Mouse (Mus musculus): Measurements from ENCODE around the gene Zkscan8. TPM values are rescaled to one million over a fixed set of nuclear protein-coding genes. Genes with fewer than 3 reads are reported as not detected.
A peak's percentile ranks its signal among the peaks of the same experiment; 100 is the strongest.
"Not testable (repeated sequence)": the region's sequence is repeated elsewhere in the genome, so short reads cannot be mapped to it uniquely, and the experiment has no call there.

The Zkscan8 gene
- polyA plus RNA-seq, 2 experiments, result 1.4 to 2.1 TPM

DNA sequence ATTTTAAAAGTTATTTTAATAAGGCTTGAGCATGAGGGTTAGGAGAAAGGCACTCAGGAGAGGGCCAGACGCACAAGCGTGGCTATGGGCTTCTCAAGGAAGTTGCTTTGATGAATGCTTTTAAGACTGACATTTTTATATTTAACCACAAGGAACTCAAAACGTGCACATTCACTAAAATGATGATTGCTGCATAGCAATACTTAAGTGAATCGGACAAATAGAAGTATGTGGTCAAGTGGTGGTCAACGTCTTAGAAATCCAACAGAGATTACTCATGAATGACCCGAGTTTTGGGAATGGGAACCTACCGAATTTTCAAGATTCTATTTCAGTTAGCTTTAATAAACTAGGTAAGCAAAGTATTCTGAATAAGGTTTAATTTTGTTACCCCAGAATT is 784 bp downstream of the Zkscan8 start:
- WGBS (ENCODE audit: insufficient replicate concordance), result 27% methylated on average over 7 of the region's 7 CpGs
- TF ChIP-seq CTCF (IDR thresholded peaks at IDR 0.05; ENCODE audit: low read depth) (no peak), EP300 (IDR thresholded peaks at IDR 0.05; ENCODE audit: low read depth) (no peak)

DNA sequence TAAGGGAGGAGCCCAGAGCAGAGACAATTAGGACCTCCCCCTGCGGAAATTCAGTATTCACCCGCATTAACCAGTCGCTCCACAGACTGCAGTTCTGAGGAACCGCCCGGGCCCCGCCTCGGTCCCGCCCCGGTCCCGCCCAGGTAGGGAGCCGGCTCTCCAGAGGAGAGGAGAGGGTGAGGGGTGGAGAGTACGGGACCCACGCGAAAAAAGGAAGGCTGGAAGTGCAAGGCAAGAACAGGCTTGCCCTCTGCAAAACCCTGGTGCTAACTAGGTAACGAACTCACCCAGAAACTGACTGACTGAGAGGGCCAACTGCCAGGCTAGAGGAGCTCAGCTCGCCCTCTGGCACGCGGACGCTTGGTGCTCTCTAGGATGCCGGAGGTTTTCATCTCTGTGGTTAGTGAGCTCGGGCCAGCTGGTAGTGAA is 24.7 kb downstream of the Zkscan8 start:
- TF ChIP-seq EP300 (IDR thresholded peaks at IDR 0.05; ENCODE audit: low read depth), result 0 out of 2 replicates have a peak, but pooled peaks have one; percentile 6
- TF ChIP-seq CTCF (IDR thresholded peaks at IDR 0.05; ENCODE audit: low read depth), result no peak
- Histone ChIP-seq H3K27ac (no peak overlapping the region), H3K36me3 (replicated peaks; ENCODE audit: control insufficient read depth, insufficient read depth, low read depth) (no peaks in the 10 kb centered on the region), H3K4me1 (replicated peaks; ENCODE audit: control insufficient read depth in 2 of 2, insufficient read depth in 2 of 2, low read length in 1 of 2) (peaks cover 0 to 5% of the 10 kb centered on the region in 2 experiments; a peak in 3 of 4 replicates), H3K4me3 (ENCODE audit: insufficient read depth in 1 of 2, low read depth in 2 of 2, low read length in 2 of 2) (peak overlapping the region; percentile 73 to 85), H3K9ac (replicated peaks) (peak overlapping the region; percentile 69), H3K27me3 (ENCODE audit: control insufficient read depth, insufficient read depth, low read length) (no peaks in the 10 kb centered on the region), H3K9me3 (ENCODE audit: control insufficient read depth, low read length) (no peaks in the 10 kb centered on the region), H3K4me2 (ENCODE audit: low read depth) (peak overlapping the region; percentile 64)
- peak; percentile 72 to 81 (median 74) for DNase-seq (ENCODE audit: low read depth in 3 of 3, low spot score in 3 of 3)
- under 1% methylated on average over 21 of the region's 21 CpGs for WGBS (ENCODE audit: insufficient replicate concordance)
- ATAC-seq (ENCODE audit: insufficient read depth), result peak; percentile 99

More for the DNA sequence above, 784 bp downstream of the Zkscan8 start:
- no peaks in the 10 kb centered on the region for H3K9me3 ChIP-seq (ENCODE audit: control insufficient read depth, low read length)
- DNase-seq (ENCODE audit: low read depth in 3 of 3, low spot score in 3 of 3) (no peak), ATAC-seq (ENCODE audit: insufficient read depth) (no peak)
- peak overlapping the region; percentile 71 for H3K4me2 ChIP-seq (ENCODE audit: low read depth)
- no peaks in the 10 kb centered on the region for H3K27me3 ChIP-seq (ENCODE audit: control insufficient read depth, insufficient read depth, low read length)
- H3K4me1 ChIP-seq (replicated peaks; ENCODE audit: control insufficient read depth in 2 of 2, insufficient read depth in 2 of 2, low read length in 1 of 2), result peaks cover 5 to 7% of the 10 kb centered on the region in 2 experiments; a peak in 3 of 4 replicates
- peaks cover under 1% of the 10 kb centered on the region; the same call in 1 of the 2 replicates for H3K36me3 ChIP-seq (replicated peaks; ENCODE audit: control insufficient read depth, insufficient read depth, low read depth)
- H3K27ac ChIP-seq, result no peak overlapping the region
- peak overlapping the region; percentile 25; the same call in 1 of the 2 replicates for H3K9ac ChIP-seq (replicated peaks)
- peak overlapping the region; percentile 18 to 83 for H3K4me3 ChIP-seq (ENCODE audit: insufficient read depth in 1 of 2, low read depth in 2 of 2, low read length in 2 of 2)

DNA sequence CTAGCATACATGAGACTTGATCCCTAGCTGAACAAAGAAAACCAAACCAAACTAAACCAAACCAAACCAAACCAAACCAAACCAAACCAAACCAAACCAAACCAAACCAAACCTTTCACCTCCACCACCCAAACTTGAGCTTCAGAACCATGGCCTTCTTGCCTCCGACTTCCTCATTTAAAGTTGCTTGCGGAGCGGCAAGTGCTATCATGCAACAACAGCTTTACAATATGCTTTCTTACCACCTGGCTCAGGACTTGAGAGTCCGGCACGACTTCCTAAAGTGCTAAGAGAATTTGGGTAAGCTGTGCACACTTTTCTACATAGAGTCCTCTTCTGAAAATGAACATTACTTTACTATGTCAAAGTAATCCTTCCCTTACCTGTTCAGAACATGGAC is 28.6 kb downstream of the Zkscan8 start:
- Histone ChIP-seq H3K9me3 (ENCODE audit: control insufficient read depth, low read length) (no peaks in the 10 kb centered on the region), H3K36me3 (replicated peaks; ENCODE audit: control insufficient read depth, insufficient read depth, low read depth) (no peaks in the 10 kb centered on the region), H3K4me2 (ENCODE audit: low read depth) (no peak overlapping the region), H3K27me3 (ENCODE audit: control insufficient read depth, insufficient read depth, low read length) (no peaks in the 10 kb centered on the region), H3K4me3 (ENCODE audit: insufficient read depth in 1 of 2, low read depth in 2 of 2, low read length in 2 of 2) (no peak overlapping the region), H3K27ac (no peak overlapping the region), H3K4me1 (replicated peaks; ENCODE audit: control insufficient read depth in 2 of 2, insufficient read depth in 2 of 2, low read length in 1 of 2) (peaks cover 0 to 5% of the 10 kb centered on the region in 2 experiments; a peak in 3 of 4 replicates), H3K9ac (replicated peaks) (no peak overlapping the region)
- TF ChIP-seq CTCF (IDR thresholded peaks at IDR 0.05; ENCODE audit: low read depth) (no peak), EP300 (IDR thresholded peaks at IDR 0.05; ENCODE audit: low read depth) (no peak)
- ATAC-seq (ENCODE audit: insufficient read depth) (no peak), DNase-seq (ENCODE audit: low read depth in 3 of 3, low spot score in 3 of 3) (no peak)
- 61% methylated on average over 5 of the region's 5 CpGs for WGBS (ENCODE audit: insufficient replicate concordance)

DNA sequence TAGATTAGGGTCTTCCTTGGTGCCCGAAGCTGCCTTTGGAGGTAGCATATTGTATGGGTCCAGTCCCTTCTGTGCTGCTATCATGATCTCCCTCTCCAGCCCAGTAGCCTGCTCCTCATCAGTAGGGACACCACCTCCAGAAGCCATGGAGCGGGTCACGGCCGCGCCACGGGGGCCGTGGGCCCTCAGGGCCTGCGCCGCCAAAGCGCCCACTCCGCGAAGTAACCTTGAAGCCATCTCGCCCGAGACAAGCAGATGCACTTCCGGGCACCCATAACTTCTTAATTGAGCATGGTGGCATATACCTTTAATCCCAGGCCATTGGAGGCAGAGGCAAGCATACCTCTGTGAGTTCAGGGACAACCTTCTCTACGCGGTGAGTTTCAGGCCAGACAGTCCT is 29.7 kb downstream of the Zkscan8 start, which contains the start of gene Gm11273:
Gene Gm11273 (minus strand): TSS at position 237 of the 400 bp plus-strand sequence.
- not testable (repeated sequence) for H3K27ac ChIP-seq; H3K9me3 ChIP-seq (ENCODE audit: control insufficient read depth, low read length); H3K9ac ChIP-seq (replicated peaks); H3K4me2 ChIP-seq (ENCODE audit: low read depth); ATAC-seq (ENCODE audit: insufficient read depth); H3K36me3 ChIP-seq (replicated peaks; ENCODE audit: control insufficient read depth, insufficient read depth, low read depth); H3K4me1 ChIP-seq (replicated peaks; ENCODE audit: control insufficient read depth in 2 of 2, insufficient read depth in 2 of 2, low read length in 1 of 2); DNase-seq (ENCODE audit: low read depth in 3 of 3, low spot score in 3 of 3); H3K4me3 ChIP-seq (ENCODE audit: insufficient read depth in 1 of 2, low read depth in 2 of 2, low read length in 2 of 2); H3K27me3 ChIP-seq (ENCODE audit: control insufficient read depth, insufficient read depth, low read length)
- WGBS (ENCODE audit: insufficient replicate concordance), result 88% methylated on average over 17 of the region's 17 CpGs

DNA sequence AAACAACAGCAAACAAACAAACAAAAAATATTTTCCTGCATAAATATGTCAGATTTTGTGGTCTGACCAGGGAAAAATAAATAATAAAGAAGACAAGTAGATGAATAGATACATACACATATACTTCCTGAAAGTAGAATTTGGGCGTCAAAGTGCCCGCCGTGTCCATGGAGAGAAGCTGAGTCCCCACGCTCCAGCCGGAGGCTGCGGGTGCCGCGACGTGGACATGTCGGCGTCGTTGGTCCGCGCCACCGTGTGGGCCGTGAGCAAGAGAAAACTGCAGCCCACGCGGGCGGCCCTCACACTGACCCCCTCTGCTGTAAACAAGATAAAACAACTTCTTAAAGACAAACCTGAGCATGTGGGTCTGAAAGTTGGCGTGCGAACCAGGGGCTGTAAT is 35.8 kb downstream of the Zkscan8 start, which contains the start of gene AK157302:
Gene AK157302 (plus strand): TSS at position 144 of the 400 bp plus-strand sequence.
- no peak for DNase-seq (ENCODE audit: low read depth in 3 of 3, low spot score in 3 of 3)
- no peaks in the 10 kb centered on the region for H3K4me1 ChIP-seq (replicated peaks; ENCODE audit: control insufficient read depth in 2 of 2, insufficient read depth in 2 of 2, low read length in 1 of 2)
- WGBS (ENCODE audit: insufficient replicate concordance), result 86% methylated on average over 21 of the region's 21 CpGs
- no peaks in the 10 kb centered on the region for H3K36me3 ChIP-seq (replicated peaks; ENCODE audit: control insufficient read depth, insufficient read depth, low read depth)
- no peak within 1 kb of the TSS for H3K27ac ChIP-seq
- TF ChIP-seq CTCF (IDR thresholded peaks at IDR 0.05; ENCODE audit: low read depth), result no peak
- no peak for TF ChIP-seq EP300 (IDR thresholded peaks at IDR 0.05; ENCODE audit: low read depth)
- no peaks in the 10 kb centered on the region for H3K9me3 ChIP-seq (ENCODE audit: control insufficient read depth, low read length)
- no peak within 1 kb of the TSS for H3K9ac ChIP-seq (replicated peaks)
- no peak within 1 kb of the TSS for H3K4me2 ChIP-seq (ENCODE audit: low read depth)
- ATAC-seq (ENCODE audit: insufficient read depth), result no peak
- no peaks in the 10 kb centered on the region for H3K27me3 ChIP-seq (ENCODE audit: control insufficient read depth, insufficient read depth, low read length)
- H3K4me3 ChIP-seq (ENCODE audit: insufficient read depth in 1 of 2, low read depth in 2 of 2, low read length in 2 of 2), result no peak within 1 kb of the TSS

Measured in liver, embryonic 14.5 days (tissue).